Mouse (Mus musculus) midbrain, postnatal 0 days (tissue): ENCODE measurements at regions not wholly inside any gene's neighbourhood (a gene's known extent, or its start where the extent isn't known, plus 50 kb on each side); places are given as distances from the start of the nearest gene placed in this dataset.
A peak's percentile ranks its signal among the peaks of the same experiment; 100 is the strongest.

Source experiments
- ATAC-seq: fragments of 200-750 bp; cut with Nextera tagmentation; 2 replicates; pipeline ENCODE4 v1.8.0; 2017; ENCODE audit warnings: moderate number of reproducible peaks, mild to moderate bottlenecking, moderate TSS enrichment, moderate library complexity; ENCODE audit not compliant: low FRiP score
- DNase-seq: peaks from one replicate; pipeline ENCODE4 v3.0.0-alpha.2; 2015; ENCODE audit warnings: low spot score
- H3K27ac ChIP-seq: fragments of 300-500 bp; sonication (generic); 2 replicates; pipeline ENCODE4 v1.5.1; 2014; ENCODE audit warnings: low read depth, mild to moderate bottlenecking, low read length, mixed read lengths
- H3K27me3 ChIP-seq: fragments of 300-500 bp; sonication (generic); 2 replicates; pipeline ENCODE4 v1.6.1; 2014; ENCODE audit warnings: low read length, control low read depth, mixed read lengths; ENCODE audit not compliant: insufficient read depth
- H3K36me3 ChIP-seq: fragments of 300-500 bp; sonication (generic); 2 replicates; pipeline ENCODE4 v1.6.1; 2014; ENCODE audit warnings: low read length, control low read depth, mixed read lengths; ENCODE audit not compliant: insufficient read depth
- H3K4me1 ChIP-seq: fragments of 300-500 bp; sonication (generic); 2 replicates; pipeline ENCODE4 v1.6.1; 2014; ENCODE audit warnings: mild to moderate bottlenecking, control low read depth, antibody characterized with exemption, low read length, mixed read lengths; ENCODE audit not compliant: insufficient read depth
- H3K4me2 ChIP-seq: fragments of 300-500 bp; sonication (generic); 2 replicates; pipeline ENCODE4 v1.6.1; 2014; ENCODE audit warnings: low read depth, mild to moderate bottlenecking, low read length, mixed read lengths; ENCODE audit not compliant: poor library complexity, severe bottlenecking
- H3K4me3 ChIP-seq: fragments of 300-500 bp; sonication (generic); 2 replicates; pipeline ENCODE4 v1.5.1; 2014; ENCODE audit warnings: low read depth, mild to moderate bottlenecking, low read length, moderate library complexity
- H3K9ac ChIP-seq: fragments of 300-500 bp; sonication (generic); replicated peaks from 2 replicates; pipeline ENCODE4 v1.6.1; 2014; ENCODE audit warnings: mild to moderate bottlenecking, low read length, moderate library complexity, mixed read lengths; ENCODE audit not compliant: poor library complexity, severe bottlenecking
- H3K9me3 ChIP-seq: fragments of 300-500 bp; sonication (generic); 2 replicates; pipeline ENCODE4 v1.6.1; 2016; ENCODE audit warnings: low read length, control low read depth
- CTCF ChIP-seq: IDR thresholded peaks from 2 replicates; pipeline ENCODE4 v1.5.1; 2016; ENCODE audit warnings: antibody characterized with exemption, mild to moderate bottlenecking
- WGBS: fragments of 180-500 bp; shearing (Covaris S2); extraction: QIAGEN DNeasy Blood & Tissue Kit; methylation state at CpG from one replicate; pipeline ENCODE4 v1.1.7; 2014; 5-methylcytosine and 5-hydroxymethylcytosine counted together

GRCm38 (mm10) chr11:18754732-18755525 lies 263.9 kb downstream of the Meis1 start:
- Histone ChIP-seq H3K4me1 (no peaks in the 10 kb centered on the region), H3K36me3 (no peaks in the 10 kb centered on the region), H3K9ac (no peak overlapping the region), H3K4me2 (peak overlapping the region; percentile 18; the same call in 1 of the 2 replicates), H3K27ac (no peak overlapping the region), H3K4me3 (no peak overlapping the region), H3K9me3 (no peaks in the 10 kb centered on the region), H3K27me3 (no peaks in the 10 kb centered on the region)
- TF ChIP-seq CTCF = no peak
- 45% methylated on average over 9 of the region's 9 CpGs for WGBS
- ATAC-seq (no peak), DNase-seq (peak; percentile 45)

GRCm38 (mm10) chr11:18753856-18754255 lies 264.9 kb downstream of the Meis1 start:
- no peak overlapping the region for H3K9ac ChIP-seq
- DNase-seq (peak; percentile 49), ATAC-seq (no peak)

DNA sequence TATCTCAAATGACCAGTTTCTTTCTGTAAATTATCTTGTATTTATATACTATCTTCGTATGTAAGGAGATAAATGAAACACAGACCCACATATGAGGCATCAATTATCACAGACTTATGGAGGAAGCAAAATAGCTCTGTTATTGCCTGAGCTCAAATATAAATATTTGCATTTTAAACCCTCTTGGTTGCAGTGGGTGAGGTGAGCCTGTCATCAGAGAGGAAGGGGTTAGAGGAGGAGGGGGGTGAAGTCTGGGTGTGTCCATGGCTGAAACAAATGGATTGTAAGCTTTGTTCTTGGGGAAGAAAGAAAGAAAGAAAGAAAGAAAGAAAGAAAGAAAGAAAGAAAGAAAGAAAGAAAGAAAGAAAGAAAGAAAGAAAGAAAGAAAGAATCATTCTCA lies 265.5 kb downstream of the Meis1 start:
- no peak for TF ChIP-seq CTCF
- no peaks in the 10 kb centered on the region for H3K9me3 ChIP-seq
- no peak overlapping the region for H3K27ac ChIP-seq
- WGBS = 88% methylated on average over 1 of the region's 1 CpGs
- H3K4me2 ChIP-seq = no peak overlapping the region
- no peaks in the 10 kb centered on the region for H3K27me3 ChIP-seq
- no peaks in the 10 kb centered on the region for H3K4me1 ChIP-seq
- DNase-seq (no peak), ATAC-seq (no peak)
- no peak overlapping the region for H3K4me3 ChIP-seq
- no peaks in the 10 kb centered on the region for H3K36me3 ChIP-seq
- H3K9ac ChIP-seq = no peak overlapping the region

More at GRCm38 (mm10) chr11:18753856-18754255, 264.9 kb downstream of the Meis1 start:
- TF ChIP-seq CTCF = no peak
- Histone ChIP-seq H3K27me3 (no peaks in the 10 kb centered on the region), H3K27ac (no peak overlapping the region), H3K36me3 (no peaks in the 10 kb centered on the region), H3K4me1 (no peaks in the 10 kb centered on the region), H3K4me3 (no peak overlapping the region), H3K4me2 (0 out of 2 replicates have a peak overlapping the region, but pooled peaks have one; percentile 15), H3K9me3 (no peaks in the 10 kb centered on the region)
- 47% methylated on average over 9 of the region's 9 CpGs for WGBS

DNA sequence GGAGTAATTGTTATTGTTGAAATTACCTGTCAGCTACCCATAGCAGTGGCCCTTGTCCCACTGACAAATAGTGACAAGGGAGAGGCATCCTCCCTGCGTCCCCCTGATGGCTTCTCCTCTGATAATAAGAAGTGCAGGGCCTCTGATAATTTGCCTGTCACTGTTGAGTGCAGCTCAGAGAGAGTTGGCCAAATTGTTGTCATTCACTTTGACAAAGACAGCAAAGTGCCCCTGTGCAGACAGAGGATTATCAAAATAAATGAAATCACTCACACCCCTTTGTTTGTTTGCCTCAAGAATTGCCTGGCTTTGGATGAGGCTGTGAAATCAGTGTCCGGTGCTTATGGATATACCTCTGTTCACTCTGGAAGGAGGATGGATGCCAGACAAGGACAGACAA lies 266.3 kb downstream of the Meis1 start:
- H3K9me3 ChIP-seq = no peaks in the 10 kb centered on the region
- no peak overlapping the region for H3K9ac ChIP-seq
- H3K4me2 ChIP-seq = no peak overlapping the region
- WGBS = 63% methylated on average over 2 of the region's 2 CpGs
- no peaks in the 10 kb centered on the region for H3K27me3 ChIP-seq
- no peak overlapping the region for H3K27ac ChIP-seq
- no peaks in the 10 kb centered on the region for H3K36me3 ChIP-seq
- DNase-seq (peak; percentile 31), ATAC-seq (no peak)
- no peak for TF ChIP-seq CTCF
- no peaks in the 10 kb centered on the region for H3K4me1 ChIP-seq
- H3K4me3 ChIP-seq = no peak overlapping the region

- no peaks in the 10 kb centered on the region for H3K9me3 ChIP-seq
- H3K36me3 ChIP-seq = no peaks in the 10 kb centered on the region
- peak overlapping the region; percentile 45 for H3K4me2 ChIP-seq
- no peak overlapping the region for H3K27ac ChIP-seq
- no peaks in the 10 kb centered on the region for H3K4me1 ChIP-seq
- TF ChIP-seq CTCF = no peak
- no peaks in the 10 kb centered on the region for H3K27me3 ChIP-seq
- 24% methylated on average over 20 of the region's 20 CpGs for WGBS
- DNase-seq (peak; percentile 67), ATAC-seq (peak; percentile 45; the same call in 1 of the 2 replicates)
- H3K4me3 ChIP-seq = peak overlapping the region; percentile 20
- no peak overlapping the region for H3K9ac ChIP-seq
These were observed 267.6 kb downstream of the Meis1 start for GRCm38 (mm10) chr11:18750911-18751841.

DNA sequence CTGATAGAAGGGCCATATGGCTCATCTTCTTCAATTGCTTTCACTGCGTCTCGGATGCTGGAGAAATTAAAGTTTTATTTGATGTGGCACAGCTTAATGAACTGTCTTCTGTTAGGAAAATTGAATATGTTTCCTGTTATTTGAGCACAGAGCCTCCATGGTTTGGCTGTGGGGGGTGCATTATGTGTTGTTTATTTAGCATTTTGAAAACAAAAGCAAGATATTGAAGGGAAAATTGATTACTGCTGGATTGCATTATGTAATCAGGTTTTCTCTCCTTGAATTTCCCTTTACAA lies 268.8 kb downstream of the Meis1 start:
- Histone ChIP-seq H3K36me3 (no peaks in the 10 kb centered on the region), H3K4me2 (no peak overlapping the region), H3K9me3 (no peaks in the 10 kb centered on the region), H3K4me1 (no peaks in the 10 kb centered on the region), H3K4me3 (no peak overlapping the region), H3K27ac (no peak overlapping the region), H3K9ac (no peak overlapping the region), H3K27me3 (no peaks in the 10 kb centered on the region)
- 63% methylated on average over 2 of the region's 2 CpGs for WGBS
- TF ChIP-seq CTCF = no peak
- DNase-seq (no peak), ATAC-seq (no peak)
